ENCODE assay signal across 14 mouse cellular contexts in genomic region chr15:89454857-89455256, GRCm38 (mm10). TPM values are rescaled to one million over a fixed set of nuclear protein-coding genes. Genes with fewer than 3 reads are reported as not detected.
DNase-seq lines count a peak whose midpoint lies in the region; ATAC-seq and TF ChIP-seq lines count a peak whose summit lies in the region.
"Had no signal": no experiment of that assay in that cellular context is flagged by ENCODE, and none has a peak within 500 bp of the region (broad histone marks: within the 10 kb centered on the region; RNA-seq: fewer than 3 reads in every experiment).

No protein-coding gene starts in this region.

- no peak for TF ChIP-seq POLR2A in limb, embryonic 14.5 days (IDR thresholded peaks at IDR 0.05; ENCODE audit: borderline replicate concordance, extremely low read depth, insufficient read depth, insufficient read length)

- no peaks in the 10 kb centered on the region for H3K9me3 ChIP-seq in forebrain, embryonic 15.5 days
- H3K9me3 ChIP-seq in limb, embryonic 14.5 days (ENCODE audit: control insufficient read depth, low read length): no peaks in the 10 kb centered on the region
- no peaks in the 10 kb centered on the region for H3K9me3 ChIP-seq in stomach, embryonic 16.5 days (replicated peaks; ENCODE audit: control insufficient read depth, low read length)
- H3K9me3 ChIP-seq: liver, embryonic 15.5 days; megakaryocyte, embryonic 14.5 days had no signal

- peak overlapping the region; percentile 88 for H3K4me2 ChIP-seq in forebrain, embryonic 15.5 days (replicated peaks)
- H3K4me2 ChIP-seq in limb, embryonic 14.5 days (replicated peaks; ENCODE audit: low read depth, low read length, severe bottlenecking): no peak overlapping the region
- no peak overlapping the region for H3K4me2 ChIP-seq in stomach, embryonic 16.5 days (ENCODE audit: low read depth, low read length)

- H3K27me3 ChIP-seq in forebrain, embryonic 15.5 days: no peaks in the 10 kb centered on the region; the same call in 1 of the 2 replicates
- H3K27me3 ChIP-seq in limb, embryonic 14.5 days (ENCODE audit: control insufficient read depth, insufficient read depth, low read length): peaks cover 12% of the 10 kb centered on the region
- peaks cover 11% of the 10 kb centered on the region for H3K27me3 ChIP-seq in stomach, embryonic 16.5 days (ENCODE audit: control insufficient read depth, insufficient read depth, low read length)

- TF ChIP-seq CTCF in layer of hippocampus, adult 2 months (conservative IDR thresholded peaks at IDR 0.05): no peak
- TF ChIP-seq CTCF in gastrocnemius, adult 2 months (IDR thresholded peaks at IDR 0.05): no peak

- H3K36me3 ChIP-seq in forebrain, embryonic 15.5 days: peaks cover 34% of the 10 kb centered on the region
- H3K36me3 ChIP-seq in limb, embryonic 14.5 days (ENCODE audit: control insufficient read depth, insufficient read depth, low read length): no peaks in the 10 kb centered on the region
- no peaks in the 10 kb centered on the region for H3K36me3 ChIP-seq in stomach, embryonic 16.5 days (ENCODE audit: control insufficient read depth, insufficient read depth, low read length)
- H3K36me3 ChIP-seq: liver, embryonic 15.5 days had no signal

- H3K9ac ChIP-seq in forebrain, embryonic 15.5 days (replicated peaks): peak overlapping the region; percentile 83
- no peak overlapping the region for H3K9ac ChIP-seq in limb, embryonic 14.5 days (ENCODE audit: low read depth, low read length, severe bottlenecking)
- no peak overlapping the region for H3K9ac ChIP-seq in stomach, embryonic 16.5 days (ENCODE audit: low read length)
- H3K9ac ChIP-seq: liver, embryonic 15.5 days had no signal

- H3K27ac ChIP-seq in layer of hippocampus, adult 2 months: peak overlapping the region; percentile 96; the same call in 1 of the 2 replicates
- peak overlapping the region; percentile 81; the same call in 1 of the 2 replicates for H3K27ac ChIP-seq in forebrain, embryonic 15.5 days (replicated peaks)
- H3K27ac ChIP-seq in limb, embryonic 14.5 days (replicated peaks; ENCODE audit: low read depth, low read length): no peak overlapping the region
- no peak overlapping the region for H3K27ac ChIP-seq in stomach, embryonic 16.5 days (ENCODE audit: low read length)
- no peak overlapping the region for H3K27ac ChIP-seq in gastrocnemius, adult 2 months
- H3K27ac ChIP-seq: liver, embryonic 15.5 days had no signal

- intact Hi-C loops in gastrocnemius, adult 2 months (cut with DNase I): no loop called here

- 9% methylated on average over 5 of the region's 6 CpGs for WGBS in forebrain, embryonic 15.5 days
- WGBS in limb, embryonic 14.5 days: 25% methylated on average over 5 of the region's 6 CpGs
- WGBS in stomach, embryonic 16.5 days: 31% methylated on average over 5 of the region's 6 CpGs

- ATAC-seq in forebrain, embryonic 15.5 days (replicated peaks): peak; percentile 49
- no peak for ATAC-seq in limb, embryonic 14.5 days (ENCODE audit: low FRiP score, low read depth)
- no peak for ATAC-seq in stomach, embryonic 16.5 days (ENCODE audit: insufficient read depth, low FRiP score)

- H3K4me1 ChIP-seq in forebrain, embryonic 15.5 days: peaks cover 24% of the 10 kb centered on the region
- peaks cover 4% of the 10 kb centered on the region; the same call in 1 of the 2 replicates for H3K4me1 ChIP-seq in limb, embryonic 14.5 days (ENCODE audit: control insufficient read depth, insufficient read depth, low read length)
- H3K4me1 ChIP-seq in stomach, embryonic 16.5 days (ENCODE audit: control insufficient read depth, insufficient read depth, low read length): no peaks in the 10 kb centered on the region; the same call in 1 of the 2 replicates

- peak overlapping the region; percentile 82 for H3K4me3 ChIP-seq in layer of hippocampus, adult 2 months
- peak overlapping the region; percentile 93 for H3K4me3 ChIP-seq in forebrain, embryonic 15.5 days
- H3K4me3 ChIP-seq in limb, embryonic 14.5 days (replicated peaks; ENCODE audit: low read length): peak overlapping the region; percentile 47; the same call in 1 of the 2 replicates
- H3K4me3 ChIP-seq in stomach, embryonic 16.5 days (replicated peaks; ENCODE audit: low read length): 0 out of 2 replicates have a peak overlapping the region, but pooled peaks have one; percentile 45
- no peak overlapping the region for H3K4me3 ChIP-seq in gastrocnemius, adult 2 months

- DNase-seq in layer of hippocampus, adult 2 months (ENCODE audit: low spot score in 2 of 2): no peak
- no peak for DNase-seq in layer of hippocampus, postnatal 14 days (ENCODE audit: low spot score in 2 of 2)
- no peak for DNase-seq in limb, embryonic 14.5 days (ENCODE audit: low spot score)
- no peak for DNase-seq in adrenal gland, postnatal 14 days
- no peak for DNase-seq in gastrocnemius, adult 2 months
- no peak for DNase-seq in layer of hippocampus, postnatal 25 days (ENCODE audit: extremely low spot score in 1 of 2, low spot score in 1 of 2)
- DNase-seq: layer of hippocampus, adult 9-11 months had no signal

RNA-seq across cellular contexts. Expression of gene Mapk8ip2, which starts 1.1 kb away (rescaled TPM):
- 100 to 1,000 TPM; 254 to 279 TPM for total RNA-seq in layer of hippocampus, adult 2 months (2021)
- total RNA-seq in layer of hippocampus, postnatal 14 days (2021): 100 to 1,000 TPM; 195 to 198 TPM
- 65.0 and 68.2 TPM in 2 replicates for polyA plus RNA-seq in forebrain, embryonic 15.5 days (2015; fragmentation: Nextera tagmentation; extraction: Ambion mirVana)
- polyA plus RNA-seq in limb, embryonic 14.5 days (2012; rRNA removed): 2.5 and 2.6 TPM in 2 replicates
- 0.99 and 1.5 TPM in 2 replicates for polyA plus RNA-seq in limb, embryonic 14.5 days (2014; fragmentation: Nextera tagmentation; extraction: Ambion mirVana)
- 3.7 and 3.9 TPM in 2 replicates for polyA plus RNA-seq in stomach, embryonic 16.5 days (2015; fragmentation: Nextera tagmentation; extraction: Ambion mirVana)
- total RNA-seq in adrenal gland, postnatal 14 days (2021): 8.0 and 9.1 TPM in 2 replicates
- total RNA-seq in gastrocnemius, adult 2 months (2021): under 1 TPM; 0.08 to 0.25 TPM
- total RNA-seq in layer of hippocampus, postnatal 25 days (2021): 100 to 1,000 TPM; 242 to 243 TPM
- total RNA-seq: common myeloid progenitor, adult 5-6 weeks; hematopoietic stem cell, adult 5-6 weeks had no signal

RNA-seq across cellular contexts. Expression of gene Arsa, which starts 22.4 kb away (rescaled TPM):
- total RNA-seq in layer of hippocampus, adult 2 months (2021): 10 to 100 TPM; 29.2 to 31.4 TPM
- total RNA-seq in layer of hippocampus, postnatal 14 days (2021): 10 to 100 TPM; 29.1 to 31.5 TPM
- 23.6 and 23.8 TPM in 2 replicates for polyA plus RNA-seq in forebrain, embryonic 15.5 days (2015; fragmentation: Nextera tagmentation; extraction: Ambion mirVana)
- 30.7 and 38.5 TPM in 2 replicates for polyA plus RNA-seq in limb, embryonic 14.5 days (2012; rRNA removed)
- polyA plus RNA-seq in limb, embryonic 14.5 days (2014; fragmentation: Nextera tagmentation; extraction: Ambion mirVana): 18.3 and 21.7 TPM in 2 replicates
- polyA plus RNA-seq in stomach, embryonic 16.5 days (2015; fragmentation: Nextera tagmentation; extraction: Ambion mirVana): 19.5 and 19.9 TPM in 2 replicates
- 23.3 and 26.9 TPM in 2 replicates for total RNA-seq in adrenal gland, postnatal 14 days (2021)
- total RNA-seq in gastrocnemius, adult 2 months (2021): 1 to 10 TPM; 3.0 to 4.6 TPM
- 10 to 100 TPM; 29.4 to 29.6 TPM for total RNA-seq in layer of hippocampus, postnatal 25 days (2021)

RNA-seq across cellular contexts. Expression of gene Chkb, which starts 25.1 kb away (rescaled TPM):
- 10 to 100 TPM; 38.9 to 48.2 TPM for total RNA-seq in layer of hippocampus, adult 2 months (2021)
- total RNA-seq in layer of hippocampus, postnatal 14 days (2021): 10 to 100 TPM; 44.3 to 50.0 TPM
- 70.5 and 75.8 TPM in 2 replicates for polyA plus RNA-seq in forebrain, embryonic 15.5 days (2015; fragmentation: Nextera tagmentation; extraction: Ambion mirVana)
- 72.6 and 79.0 TPM in 2 replicates for polyA plus RNA-seq in limb, embryonic 14.5 days (2012; rRNA removed)
- 45.6 and 46.9 TPM in 2 replicates for polyA plus RNA-seq in limb, embryonic 14.5 days (2014; fragmentation: Nextera tagmentation; extraction: Ambion mirVana)
- 42.2 and 49.2 TPM in 2 replicates for polyA plus RNA-seq in stomach, embryonic 16.5 days (2015; fragmentation: Nextera tagmentation; extraction: Ambion mirVana)
- total RNA-seq in adrenal gland, postnatal 14 days (2021): 98.6 and 101 TPM in 2 replicates
- 10 to 100 TPM; 21.4 to 23.3 TPM for total RNA-seq in gastrocnemius, adult 2 months (2021)
- total RNA-seq in layer of hippocampus, postnatal 25 days (2021): 10 to 100 TPM; 34.3 to 43.4 TPM

RNA-seq across cellular contexts. Expression of gene Gm44502, which starts 25.4 kb away (rescaled TPM):
- total RNA-seq in layer of hippocampus, adult 2 months (2021): under 1 TPM in 1 of 2 experiments, not detected in 1; 0.66 TPM
- not detected for total RNA-seq in layer of hippocampus, postnatal 14 days (2021)
- polyA plus RNA-seq in forebrain, embryonic 15.5 days (2015; fragmentation: Nextera tagmentation; extraction: Ambion mirVana): 0.29 TPM in 1 of 2 replicates, not detected in the other
- 0.40 and 0.47 TPM in 2 replicates for polyA plus RNA-seq in limb, embryonic 14.5 days (2012; rRNA removed)
- polyA plus RNA-seq in limb, embryonic 14.5 days (2014; fragmentation: Nextera tagmentation; extraction: Ambion mirVana): not detected in 2 replicates
- polyA plus RNA-seq in stomach, embryonic 16.5 days (2015; fragmentation: Nextera tagmentation; extraction: Ambion mirVana): not detected in 2 replicates
- 11.0 and 11.5 TPM in 2 replicates for total RNA-seq in adrenal gland, postnatal 14 days (2021)
- total RNA-seq in gastrocnemius, adult 2 months (2021): 1 to 10 TPM in 1 of 2 experiments, under 1 TPM in 1; 0.87 to 2.0 TPM
- not detected for total RNA-seq in layer of hippocampus, postnatal 25 days (2021)
- total RNA-seq: hematopoietic stem cell, adult 5-6 weeks had no signal
- polyA plus RNA-seq: liver, embryonic 15.5 days; thymus, postnatal 0 days had no signal

RNA-seq across cellular contexts. Expression of gene C730034F03Rik, which starts 25.5 kb away (rescaled TPM):
- 1 to 10 TPM; 1.8 to 3.4 TPM for total RNA-seq in layer of hippocampus, adult 2 months (2021)
- 1 to 10 TPM; 2.7 to 2.9 TPM for total RNA-seq in layer of hippocampus, postnatal 14 days (2021)
- 5.5 and 6.4 TPM in 2 replicates for polyA plus RNA-seq in forebrain, embryonic 15.5 days (2015; fragmentation: Nextera tagmentation; extraction: Ambion mirVana)
- polyA plus RNA-seq in limb, embryonic 14.5 days (2012; rRNA removed): 0.96 and 1.8 TPM in 2 replicates
- 1.4 and 2.4 TPM in 2 replicates for polyA plus RNA-seq in limb, embryonic 14.5 days (2014; fragmentation: Nextera tagmentation; extraction: Ambion mirVana)
- polyA plus RNA-seq in stomach, embryonic 16.5 days (2015; fragmentation: Nextera tagmentation; extraction: Ambion mirVana): 2.8 and 3.5 TPM in 2 replicates
- total RNA-seq in adrenal gland, postnatal 14 days (2021): 2.5 TPM in 2 replicates
- total RNA-seq in gastrocnemius, adult 2 months (2021): under 1 TPM; 0.56 to 0.64 TPM
- 1 to 10 TPM; 2.1 to 2.4 TPM for total RNA-seq in layer of hippocampus, postnatal 25 days (2021)

Comparison
In these comparisons a context has a peak if more than half of its experiments do, and no peak if none do; other contexts are left out.
1. H3K27ac ChIP-seq: peak in layer of hippocampus, adult 2 months (single experiment) and forebrain, embryonic 15.5 days (single experiment); none in limb, embryonic 14.5 days (single experiment), stomach, embryonic 16.5 days (single experiment) and gastrocnemius, adult 2 months (single experiment).
2. RNA of gene Mapk8ip2, which starts 1.1 kb away (total RNA-seq): 254 to 279 TPM in layer of hippocampus, adult 2 months, 242 to 243 TPM in layer of hippocampus, postnatal 25 days and 195 to 198 TPM in layer of hippocampus, postnatal 14 days; 8.0 to 9.1 TPM in adrenal gland, postnatal 14 days and 0.08 to 0.25 TPM in gastrocnemius, adult 2 months; every median in the first group is over 10 times any median in the second.